Mouse (Mus musculus) left cerebral cortex, adult 2 months (tissue): ENCODE data around the gene Rab29. TPM values are rescaled to one million over a fixed set of nuclear protein-coding genes. Genes with fewer than 3 reads are reported as not detected.

Experiments used
- DNase-seq, 2 experiments: peaks; one replicate each; pipeline ENCODE4 v3.0.0; 2021 to 2022; ENCODE audit warnings: low spot score in 2 of 2, mixed read lengths in 1 of 2; ENCODE audit errors: extremely low spot score in 1 of 2
- H3K27ac ChIP-seq: fragments of 200-600 bp; 2 replicates; pipeline ENCODE4 v1.8.1; 2022
- H3K4me3 ChIP-seq: fragments of 200-600 bp; 2 replicates; pipeline ENCODE4 v1.8.1; 2022
- CTCF ChIP-seq: fragments of 200-600 bp; IDR thresholded peaks from 2 replicates; pipeline ENCODE4 v1.8.1; 2022; ENCODE audit warnings: antibody characterized with exemption, mild to moderate bottlenecking, moderate library complexity
- intact Hi-C: fragments of 180-260 bp; cut with DNase I; formaldehyde crosslinking; loops from one replicate; pipeline ENCODE4 v1.15.1; 2025
- total RNA-seq, 2 experiments: library from RNA; stranded (reverse); gene quantifications; 2 replicates each; pipeline ENCODE4 v1.2.3; 2021

Rab29 gene
- total RNA-seq, 2 experiments from 2014 or later = 4.8 to 5.0 TPM

- peak overlapping the region; percentile 30 for H3K27ac ChIP-seq
- DNase-seq = no peak
- intact Hi-C loops = no loop called here
- no peak for TF ChIP-seq CTCF
- H3K4me3 ChIP-seq = peak overlapping the region; percentile 87
Measured at GRCm38 (mm10) chr1:131829279-131829678, 37.7 kb upstream of the Rab29 start.

GRCm38 (mm10) chr1:131830561-131830960 is 36.5 kb upstream of the Rab29 start:
- TF ChIP-seq CTCF = no peak
- DNase-seq = no peak
- intact Hi-C loops = no loop called here
- no peak overlapping the region for H3K27ac ChIP-seq
- H3K4me3 ChIP-seq = peak overlapping the region; percentile 14; the same call in 1 of the 2 replicates

GRCm38 (mm10) chr1:131830971-131831641 is 35.9 kb upstream of the Rab29 start:
- peak overlapping the region; percentile 14; the same call in 1 of the 2 replicates for H3K4me3 ChIP-seq
- no peak for DNase-seq
- intact Hi-C loops = no loop called here
- H3K27ac ChIP-seq = no peak overlapping the region
- TF ChIP-seq CTCF = no peak

- no peak overlapping the region for H3K27ac ChIP-seq
- DNase-seq = no peak
- H3K4me3 ChIP-seq = no peak overlapping the region
- intact Hi-C loops = no loop called here
- TF ChIP-seq CTCF = no peak
Measured at GRCm38 (mm10) chr1:131837035-131837434, 30.0 kb upstream of the Rab29 start.

- intact Hi-C loops = no loop called here
- no peak overlapping the region for H3K4me3 ChIP-seq
- no peak for TF ChIP-seq CTCF
- DNase-seq = no peak
- H3K27ac ChIP-seq = 0 out of 2 replicates have a peak overlapping the region, but pooled peaks have one; percentile 1
Measured at GRCm38 (mm10) chr1:131838542-131838941, 28.5 kb upstream of the Rab29 start.

- intact Hi-C loops = no loop called here
- no peak overlapping the region for H3K4me3 ChIP-seq
- TF ChIP-seq CTCF = no peak
- DNase-seq = no peak
- peak overlapping the region; percentile 1; the same call in 1 of the 2 replicates for H3K27ac ChIP-seq
Measured at GRCm38 (mm10) chr1:131839279-131839678, 27.7 kb upstream of the Rab29 start.

- DNase-seq = no peak
- intact Hi-C loops = no loop called here
- Histone ChIP-seq H3K4me3 (no peak overlapping the region), H3K27ac (no peak overlapping the region)
- no peak for TF ChIP-seq CTCF
Measured at GRCm38 (mm10) chr1:131842221-131842620, 24.8 kb upstream of the Rab29 start.

GRCm38 (mm10) chr1:131843758-131844157 is 23.3 kb upstream of the Rab29 start:
- intact Hi-C loops = no loop called here
- DNase-seq = no peak
- Histone ChIP-seq H3K4me3 (no peak overlapping the region), H3K27ac (no peak overlapping the region)
- TF ChIP-seq CTCF = no peak

GRCm38 (mm10) chr1:131844883-131845282 is 22.1 kb upstream of the Rab29 start:
- no peak for DNase-seq
- intact Hi-C loops = loop anchor here (5.0 kb wide), 1 partner anchor 78 kb away; no protein-coding TSS in a partner anchor
- Histone ChIP-seq H3K4me3 (no peak overlapping the region), H3K27ac (no peak overlapping the region)
- no peak for TF ChIP-seq CTCF

GRCm38 (mm10) chr1:131846255-131846654 is 20.8 kb upstream of the Rab29 start:
- peak; percentile 73 for TF ChIP-seq CTCF
- peak; percentile 49 to 59 for DNase-seq
- Histone ChIP-seq H3K27ac (no peak overlapping the region), H3K4me3 (no peak overlapping the region)
- intact Hi-C loops = loop anchor here (1.0 to 5.0 kb wide), 2 partner anchors 79 to 138 kb away; no protein-coding TSS in a partner anchor

GRCm38 (mm10) chr1:131861811-131862210 is 5.2 kb upstream of the Rab29 start:
- no peak overlapping the region for H3K4me3 ChIP-seq
- no peak overlapping the region for H3K27ac ChIP-seq
- intact Hi-C loops = no loop called here
- no peak for TF ChIP-seq CTCF
- no peak for DNase-seq

GRCm38 (mm10) chr1:131865596-131865995 is 1.4 kb upstream of the Rab29 start:
- no peak for DNase-seq
- no peak for TF ChIP-seq CTCF
- no peak overlapping the region for H3K27ac ChIP-seq
- intact Hi-C loops = no loop called here
- no peak overlapping the region for H3K4me3 ChIP-seq
